Comparison of ENCODE assay signal across 10 mouse cellular contexts in genomic region chr8:84789855-84790486, GRCm38 (mm10). TPM values are rescaled to one million over a fixed set of nuclear protein-coding genes. Genes with fewer than 3 reads are reported as not detected.
A peak's percentile ranks its signal among the peaks of the same experiment; 100 is the strongest.
DNase-seq lines count a peak whose midpoint lies in the region; ATAC-seq and TF ChIP-seq lines count a peak whose summit lies in the region.
"Had no signal": no experiment of that assay in that cellular context is flagged by ENCODE, and none has a peak within 500 bp of the region (broad histone marks: within the 10 kb centered on the region; RNA-seq: fewer than 3 reads in every experiment).

No protein-coding gene starts in this region.

- peak overlapping the region; percentile 90 for H3K27ac ChIP-seq in heart, adult 2 months
- no peak overlapping the region for H3K27ac ChIP-seq in heart, embryonic 10.5 days
- H3K27ac ChIP-seq in midbrain, postnatal 0 days (ENCODE audit: low read depth, low read length): peak overlapping the region; percentile 47; the same call in 1 of the 2 replicates
- H3K27ac ChIP-seq in midbrain, embryonic 13.5 days: no peak overlapping the region
- peak overlapping the region; percentile 51; the same call in 1 of the 2 replicates for H3K27ac ChIP-seq in embryonic facial prominence, embryonic 13.5 days

- no peak for TF ChIP-seq CTCF in heart, adult 2 months (IDR thresholded peaks at IDR 0.05)
- TF ChIP-seq CTCF in midbrain, postnatal 0 days (IDR thresholded peaks at IDR 0.05): no peak

- H3K4me3 ChIP-seq in heart, adult 2 months: no peak overlapping the region
- H3K4me3 ChIP-seq in heart, embryonic 10.5 days: no peak overlapping the region
- H3K4me3 ChIP-seq in midbrain, postnatal 0 days (ENCODE audit: low read depth, low read length): no peak overlapping the region
- no peak overlapping the region for H3K4me3 ChIP-seq in midbrain, embryonic 13.5 days (replicated peaks)
- no peak overlapping the region for H3K4me3 ChIP-seq in embryonic facial prominence, embryonic 13.5 days
- no peak overlapping the region for H3K4me3 ChIP-seq in myocyte
- H3K4me3 ChIP-seq: megakaryocyte, embryonic 14.5 days had no signal

- H3K79me2 ChIP-seq in heart, adult 2 months (replicated peaks; ENCODE audit: control insufficient read depth, insufficient read depth, low read length): peaks cover 7% of the 10 kb centered on the region; the same call in 1 of the 2 replicates
- peaks cover 89% of the 10 kb centered on the region for H3K79me2 ChIP-seq in myocyte (ENCODE audit: control insufficient read depth, insufficient read depth)

- no peak for TF ChIP-seq EP300 in heart, adult 2 months (IDR thresholded peaks at IDR 0.05; ENCODE audit: insufficient read depth, low read depth, low read length)

- H3K4me2 ChIP-seq in midbrain, postnatal 0 days (ENCODE audit: low read depth, low read length, poor library complexity, severe bottlenecking): no peak overlapping the region
- H3K4me2 ChIP-seq in midbrain, embryonic 13.5 days (replicated peaks): no peak overlapping the region
- 0 out of 2 replicates have a peak overlapping the region, but pooled peaks have one; percentile 37 for H3K4me2 ChIP-seq in embryonic facial prominence, embryonic 13.5 days
- peak overlapping the region; percentile 45 for H3K4me2 ChIP-seq in myocyte (ENCODE audit: low read depth)

- peaks cover 4% of the 10 kb centered on the region; the same call in 1 of the 2 replicates for H3K36me3 ChIP-seq in heart, adult 2 months (ENCODE audit: control insufficient read depth, insufficient read depth, low read length)
- no peaks in the 10 kb centered on the region for H3K36me3 ChIP-seq in heart, embryonic 10.5 days
- no peaks in the 10 kb centered on the region for H3K36me3 ChIP-seq in midbrain, postnatal 0 days (ENCODE audit: insufficient read depth, low read length)
- no peaks in the 10 kb centered on the region for H3K36me3 ChIP-seq in midbrain, embryonic 13.5 days
- H3K36me3 ChIP-seq in embryonic facial prominence, embryonic 13.5 days: no peaks in the 10 kb centered on the region
- no peaks in the 10 kb centered on the region for H3K36me3 ChIP-seq in myocyte (ENCODE audit: control insufficient read depth, insufficient read depth)

- H3K27me3 ChIP-seq in heart, adult 2 months (ENCODE audit: control insufficient read depth, insufficient read depth, low read length): no peaks in the 10 kb centered on the region
- H3K27me3 ChIP-seq in heart, embryonic 10.5 days (ENCODE audit: insufficient read depth, poor library complexity, severe bottlenecking): peaks cover 100% of the 10 kb centered on the region
- H3K27me3 ChIP-seq in midbrain, postnatal 0 days (ENCODE audit: insufficient read depth, low read length): peaks cover 62% of the 10 kb centered on the region
- H3K27me3 ChIP-seq in midbrain, embryonic 13.5 days: peaks cover 100% of the 10 kb centered on the region
- peaks cover 97% of the 10 kb centered on the region for H3K27me3 ChIP-seq in embryonic facial prominence, embryonic 13.5 days
- H3K27me3 ChIP-seq in myocyte (ENCODE audit: control insufficient read depth, insufficient read depth, insufficient read length): no peaks in the 10 kb centered on the region

- H3K9ac ChIP-seq in heart, adult 2 months (ENCODE audit: low read depth, low read length): peak overlapping the region; percentile 43
- no peak overlapping the region for H3K9ac ChIP-seq in midbrain, postnatal 0 days (replicated peaks; ENCODE audit: low read length, poor library complexity, severe bottlenecking)
- H3K9ac ChIP-seq in midbrain, embryonic 13.5 days (replicated peaks): no peak overlapping the region
- H3K9ac ChIP-seq in embryonic facial prominence, embryonic 13.5 days: peak overlapping the region; percentile 44; the same call in 1 of the 2 replicates

- peak; percentile 68 to 77 for DNase-seq in heart, adult 2 months
- DNase-seq in heart, embryonic 10.5 days (ENCODE audit: low spot score): no peak
- DNase-seq in midbrain, postnatal 0 days (ENCODE audit: low spot score): no peak
- no peak for DNase-seq in urinary bladder, adult 2 months (ENCODE audit: low spot score)
- no peak for DNase-seq in T-cell, adult 2 months (ENCODE audit: low spot score)
- DNase-seq: thymus, postnatal 36 days had no signal

- ATAC-seq in midbrain, postnatal 0 days (ENCODE audit: low FRiP score): no peak
- ATAC-seq in midbrain, embryonic 13.5 days: no peak
- no peak for ATAC-seq in embryonic facial prominence, embryonic 13.5 days (ENCODE audit: insufficient number of reproducible peaks, insufficient read depth, low FRiP score, low TSS enrichment, low read depth)

- 59% methylated on average over 9 of the region's 9 CpGs for WGBS in heart, adult 2 months
- 66% methylated on average over 9 of the region's 9 CpGs for WGBS in heart, embryonic 10.5 days
- WGBS in midbrain, postnatal 0 days: 70% methylated on average over 9 of the region's 9 CpGs
- 77% methylated on average over 9 of the region's 9 CpGs for WGBS in midbrain, embryonic 13.5 days
- WGBS in embryonic facial prominence, embryonic 13.5 days: 68% methylated on average over 9 of the region's 9 CpGs

- TF ChIP-seq POLR2A in heart, adult 2 months (IDR thresholded peaks at IDR 0.05; ENCODE audit: insufficient read depth, low read depth, low read length): no peak
- no peak for TF ChIP-seq POLR2A in myocyte (IDR thresholded peaks at IDR 0.05; ENCODE audit: insufficient read length, low read depth)

- peaks cover 45% of the 10 kb centered on the region for H3K4me1 ChIP-seq in heart, adult 2 months (ENCODE audit: control insufficient read depth, insufficient read depth, low read length)
- peaks cover 26% of the 10 kb centered on the region for H3K4me1 ChIP-seq in heart, embryonic 10.5 days
- H3K4me1 ChIP-seq in midbrain, postnatal 0 days (ENCODE audit: insufficient read depth, low read length): 0 out of 2 replicates have a peak, but pooled peaks cover 10% of the 10 kb centered on the region
- peaks cover 45% of the 10 kb centered on the region for H3K4me1 ChIP-seq in midbrain, embryonic 13.5 days (replicated peaks)
- H3K4me1 ChIP-seq in embryonic facial prominence, embryonic 13.5 days: peaks cover 85% of the 10 kb centered on the region

- intact Hi-C loops in heart, adult 2 months (cut with DNase I): no loop called here

- H3K9me3 ChIP-seq in heart, embryonic 10.5 days: no peaks in the 10 kb centered on the region
- no peaks in the 10 kb centered on the region for H3K9me3 ChIP-seq in midbrain, postnatal 0 days (ENCODE audit: low read length)
- H3K9me3 ChIP-seq in midbrain, embryonic 13.5 days: no peaks in the 10 kb centered on the region
- no peaks in the 10 kb centered on the region for H3K9me3 ChIP-seq in embryonic facial prominence, embryonic 13.5 days

- H3ac ChIP-seq in myocyte (ENCODE audit: control insufficient read depth, insufficient read length): no peak overlapping the region

RNA-seq across cellular contexts. Expression of gene Nfix, which starts 10.2 kb away (rescaled TPM):
- 100 to 1,000 TPM; 274 to 297 TPM for total RNA-seq in heart, adult 2 months (2021)
- polyA plus RNA-seq in heart, adult 2 months (2012; rRNA removed): 49.0 and 68.7 TPM in 2 replicates
- 0.87 and 2.1 TPM in 2 replicates for polyA plus RNA-seq in heart, embryonic 10.5 days (2016; fragmentation: Nextera tagmentation; extraction: Ambion mirVana)
- 40.1 and 62.5 TPM in 2 replicates for total RNA-seq in midbrain, postnatal 0 days (2014; rRNA removed)
- 41.7 and 53.7 TPM in 2 replicates for polyA plus RNA-seq in midbrain, postnatal 0 days (2015; fragmentation: Nextera tagmentation; extraction: Ambion mirVana)
- polyA plus RNA-seq in midbrain, embryonic 13.5 days (2015; fragmentation: Nextera tagmentation; extraction: Ambion mirVana): 22.4 and 28.4 TPM in 2 replicates
- polyA plus RNA-seq in embryonic facial prominence, embryonic 13.5 days (2015; fragmentation: Nextera tagmentation; extraction: Ambion mirVana): 37.0 and 42.9 TPM in 2 replicates
- 65.7 TPM for polyA plus RNA-seq in myocyte (2012; fragmentation: generic; extraction: Trizol)
- polyA plus RNA-seq in urinary bladder, adult 2 months (2012; rRNA removed): 21.7 and 77.0 TPM in 2 replicates

RNA-seq across cellular contexts. Expression of gene Dand5, which starts 32.7 kb away (rescaled TPM):
- total RNA-seq in heart, adult 2 months (2021): 10 to 100 TPM; 11.2 to 12.3 TPM
- polyA plus RNA-seq in heart, adult 2 months (2012; rRNA removed): 6.1 and 7.6 TPM in 2 replicates
- 5.3 TPM in 2 replicates for polyA plus RNA-seq in heart, embryonic 10.5 days (2016; fragmentation: Nextera tagmentation; extraction: Ambion mirVana)
- total RNA-seq in midbrain, postnatal 0 days (2014; rRNA removed): 7.6 and 7.7 TPM in 2 replicates
- 12.6 and 14.5 TPM in 2 replicates for polyA plus RNA-seq in midbrain, postnatal 0 days (2015; fragmentation: Nextera tagmentation; extraction: Ambion mirVana)
- 8.8 and 8.9 TPM in 2 replicates for polyA plus RNA-seq in midbrain, embryonic 13.5 days (2015; fragmentation: Nextera tagmentation; extraction: Ambion mirVana)
- polyA plus RNA-seq in embryonic facial prominence, embryonic 13.5 days (2015; fragmentation: Nextera tagmentation; extraction: Ambion mirVana): 7.0 TPM in 2 replicates
- polyA plus RNA-seq in myocyte (2012; fragmentation: generic; extraction: Trizol): 6.7 TPM
- 4.7 and 4.8 TPM in 2 replicates for polyA plus RNA-seq in urinary bladder, adult 2 months (2012; rRNA removed)

RNA-seq across cellular contexts. Expression of gene Gadd45gip1, which starts 41.4 kb away (rescaled TPM):
- total RNA-seq in heart, adult 2 months (2021): 10 to 100 TPM; 27.4 to 29.7 TPM
- polyA plus RNA-seq in heart, adult 2 months (2012; rRNA removed): 13.4 and 21.2 TPM in 2 replicates
- 57.3 and 60.5 TPM in 2 replicates for polyA plus RNA-seq in heart, embryonic 10.5 days (2016; fragmentation: Nextera tagmentation; extraction: Ambion mirVana)
- total RNA-seq in midbrain, postnatal 0 days (2014; rRNA removed): 27.5 and 28.2 TPM in 2 replicates
- polyA plus RNA-seq in midbrain, postnatal 0 days (2015; fragmentation: Nextera tagmentation; extraction: Ambion mirVana): 42.9 and 45.1 TPM in 2 replicates
- polyA plus RNA-seq in midbrain, embryonic 13.5 days (2015; fragmentation: Nextera tagmentation; extraction: Ambion mirVana): 34.5 and 36.3 TPM in 2 replicates
- polyA plus RNA-seq in embryonic facial prominence, embryonic 13.5 days (2015; fragmentation: Nextera tagmentation; extraction: Ambion mirVana): 45.6 and 48.2 TPM in 2 replicates
- polyA plus RNA-seq in myocyte (2012; fragmentation: generic; extraction: Trizol): 21.8 TPM
- 22.0 and 22.2 TPM in 2 replicates for polyA plus RNA-seq in urinary bladder, adult 2 months (2012; rRNA removed)

RNA-seq across cellular contexts. Expression of gene Rad23a, which starts 50.5 kb away (rescaled TPM):
- 10 to 100 TPM; 85.1 to 87.6 TPM for total RNA-seq in heart, adult 2 months (2021)
- 77.3 and 101 TPM in 2 replicates for polyA plus RNA-seq in heart, adult 2 months (2012; rRNA removed)
- polyA plus RNA-seq in heart, embryonic 10.5 days (2016; fragmentation: Nextera tagmentation; extraction: Ambion mirVana): 137 and 154 TPM in 2 replicates
- 43.8 and 57.5 TPM in 2 replicates for total RNA-seq in midbrain, postnatal 0 days (2014; rRNA removed)
- 83.5 and 88.3 TPM in 2 replicates for polyA plus RNA-seq in midbrain, postnatal 0 days (2015; fragmentation: Nextera tagmentation; extraction: Ambion mirVana)
- polyA plus RNA-seq in midbrain, embryonic 13.5 days (2015; fragmentation: Nextera tagmentation; extraction: Ambion mirVana): 84.8 and 88.8 TPM in 2 replicates
- polyA plus RNA-seq in embryonic facial prominence, embryonic 13.5 days (2015; fragmentation: Nextera tagmentation; extraction: Ambion mirVana): 97.1 and 100 TPM in 2 replicates
- 139 TPM for polyA plus RNA-seq in myocyte (2012; fragmentation: generic; extraction: Trizol)
- 63.3 and 69.9 TPM in 2 replicates for polyA plus RNA-seq in urinary bladder, adult 2 months (2012; rRNA removed)

RNA-seq across cellular contexts. Expression of gene Calr, which starts 56.8 kb away (rescaled TPM):
- total RNA-seq in heart, adult 2 months (2021): 100 to 1,000 TPM; 352 to 416 TPM
- 154 and 269 TPM in 2 replicates for polyA plus RNA-seq in heart, adult 2 months (2012; rRNA removed)
- 881 and 1,047 TPM in 2 replicates for polyA plus RNA-seq in heart, embryonic 10.5 days (2016; fragmentation: Nextera tagmentation; extraction: Ambion mirVana)
- total RNA-seq in midbrain, postnatal 0 days (2014; rRNA removed): 369 and 436 TPM in 2 replicates
- polyA plus RNA-seq in midbrain, postnatal 0 days (2015; fragmentation: Nextera tagmentation; extraction: Ambion mirVana): 444 and 445 TPM in 2 replicates
- polyA plus RNA-seq in midbrain, embryonic 13.5 days (2015; fragmentation: Nextera tagmentation; extraction: Ambion mirVana): 599 and 642 TPM in 2 replicates
- 959 and 1,012 TPM in 2 replicates for polyA plus RNA-seq in embryonic facial prominence, embryonic 13.5 days (2015; fragmentation: Nextera tagmentation; extraction: Ambion mirVana)
- polyA plus RNA-seq in myocyte (2012; fragmentation: generic; extraction: Trizol): 385 TPM
- polyA plus RNA-seq in urinary bladder, adult 2 months (2012; rRNA removed): 362 and 430 TPM in 2 replicates

Comparison
In these comparisons a context has a peak if more than half of its experiments do, and no peak if none do; other contexts are left out.
1. DNase-seq: peak in heart, adult 2 months (2 of 2); none in heart, embryonic 10.5 days (single experiment), midbrain, postnatal 0 days (single experiment), urinary bladder, adult 2 months (single experiment) and T-cell, adult 2 months (single experiment).
2. H3K27ac ChIP-seq: peak in heart, adult 2 months (single experiment), midbrain, postnatal 0 days (single experiment) and embryonic facial prominence, embryonic 13.5 days (single experiment); none in heart, embryonic 10.5 days (single experiment) and midbrain, embryonic 13.5 days (single experiment).
3. H3K9ac ChIP-seq: peak in heart, adult 2 months (single experiment) and embryonic facial prominence, embryonic 13.5 days (single experiment); none in midbrain, postnatal 0 days (single experiment) and midbrain, embryonic 13.5 days (single experiment).
4. H3K4me2 ChIP-seq: peak in embryonic facial prominence, embryonic 13.5 days (single experiment) and myocyte (single experiment); none in midbrain, postnatal 0 days (single experiment) and midbrain, embryonic 13.5 days (single experiment).